Mouse (Mus musculus) ovary, adult 18-20 months (tissue): ENCODE data around the gene Ttyh3.

Experiments
- DNase-seq: peaks from one replicate; pipeline ENCODE4 v3.0.0; 2022; ENCODE audit warnings: low spot score, mixed read lengths

Ttyh3 gene

GRCm38 (mm10) chr5:140652587-140652986, 3.8 kb upstream of the Ttyh3 start:
- DNase-seq: no peak

DNA sequence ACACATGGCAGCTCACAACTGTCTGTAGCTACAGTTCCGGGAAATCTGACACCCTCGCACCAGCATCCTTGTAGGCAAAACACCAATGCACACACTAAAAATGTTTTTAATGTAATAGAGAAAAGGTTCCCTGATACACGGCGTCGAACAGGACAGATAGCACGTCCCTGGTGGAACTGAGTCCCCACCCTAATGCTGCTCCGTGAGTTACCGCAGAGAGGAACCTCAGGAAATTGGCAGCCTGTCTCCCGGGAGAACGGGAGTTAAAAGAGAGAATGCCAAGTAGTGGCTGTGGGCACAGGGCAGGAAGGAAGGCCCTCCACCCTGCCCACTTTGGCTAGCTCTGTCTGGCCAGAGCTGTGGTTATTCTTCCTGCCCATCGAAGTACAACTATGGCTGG, 2.4 kb upstream of the Ttyh3 start:
- no peak for DNase-seq

- DNase-seq: no peak
These were observed 1.1 kb upstream of the Ttyh3 start for GRCm38 (mm10) chr5:140649881-140650414.

DNA sequence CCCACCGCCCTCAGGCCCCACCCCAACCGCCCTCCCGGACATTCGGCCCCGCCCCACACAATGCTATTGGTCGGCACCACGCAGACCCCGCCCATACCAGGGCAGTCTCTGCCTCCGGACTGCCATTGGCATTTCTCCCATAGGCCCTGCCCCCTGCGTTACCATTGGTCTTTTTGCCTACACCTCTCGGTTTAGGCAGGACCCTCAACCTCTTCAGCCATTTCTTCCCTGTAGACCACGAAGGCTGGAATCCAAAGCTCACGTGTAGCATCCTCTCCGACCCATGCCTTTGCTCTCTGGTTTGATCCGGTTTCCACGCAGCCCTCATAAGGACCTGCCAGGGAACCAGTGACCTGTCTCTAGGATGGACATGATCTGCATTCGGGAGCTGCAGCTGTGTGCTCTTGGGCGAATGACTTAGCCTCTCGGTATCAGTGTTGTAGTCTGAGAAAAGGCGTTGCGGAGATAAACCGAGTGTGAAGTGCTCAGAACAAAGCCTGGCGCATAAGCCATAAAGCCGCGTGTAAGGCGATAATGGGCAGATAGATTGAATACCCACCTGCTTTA, 353 bp upstream of the Ttyh3 start:
- peak; percentile 97 for DNase-seq

DNA sequence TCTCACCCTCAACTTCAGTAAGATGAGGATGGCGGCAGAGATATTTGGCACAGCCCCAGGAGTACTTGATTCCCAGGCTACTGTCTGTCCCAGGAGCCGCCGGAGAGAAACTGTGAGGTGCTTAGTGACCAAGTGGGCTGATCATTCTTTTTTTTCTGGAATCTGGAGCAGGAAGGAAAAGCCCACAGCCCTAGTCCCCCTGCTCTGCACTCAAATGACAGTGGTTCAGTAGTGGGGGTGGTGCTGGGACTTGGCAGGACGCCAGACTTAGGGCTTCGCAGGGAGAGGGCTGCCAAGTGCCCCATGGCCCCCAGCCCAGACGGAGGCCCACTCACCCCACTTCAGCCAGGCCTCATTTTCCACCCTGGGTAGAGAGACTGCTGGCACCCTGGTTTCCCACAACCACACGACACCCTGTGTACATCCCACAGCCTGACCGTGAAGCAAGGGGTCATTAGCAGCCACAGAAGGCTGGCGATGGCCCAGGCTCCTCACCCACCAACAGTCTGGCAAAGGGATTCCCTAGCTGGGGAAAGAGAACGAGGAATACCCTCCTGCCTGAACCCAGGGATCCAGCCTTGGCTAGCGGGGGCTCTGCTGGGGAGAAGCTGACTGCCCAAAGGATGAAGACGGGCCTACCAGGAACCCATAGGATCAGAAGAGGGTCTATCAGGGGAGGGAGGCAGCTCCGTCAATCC, 861 bp downstream of the Ttyh3 start:
- no peak for DNase-seq

DNA sequence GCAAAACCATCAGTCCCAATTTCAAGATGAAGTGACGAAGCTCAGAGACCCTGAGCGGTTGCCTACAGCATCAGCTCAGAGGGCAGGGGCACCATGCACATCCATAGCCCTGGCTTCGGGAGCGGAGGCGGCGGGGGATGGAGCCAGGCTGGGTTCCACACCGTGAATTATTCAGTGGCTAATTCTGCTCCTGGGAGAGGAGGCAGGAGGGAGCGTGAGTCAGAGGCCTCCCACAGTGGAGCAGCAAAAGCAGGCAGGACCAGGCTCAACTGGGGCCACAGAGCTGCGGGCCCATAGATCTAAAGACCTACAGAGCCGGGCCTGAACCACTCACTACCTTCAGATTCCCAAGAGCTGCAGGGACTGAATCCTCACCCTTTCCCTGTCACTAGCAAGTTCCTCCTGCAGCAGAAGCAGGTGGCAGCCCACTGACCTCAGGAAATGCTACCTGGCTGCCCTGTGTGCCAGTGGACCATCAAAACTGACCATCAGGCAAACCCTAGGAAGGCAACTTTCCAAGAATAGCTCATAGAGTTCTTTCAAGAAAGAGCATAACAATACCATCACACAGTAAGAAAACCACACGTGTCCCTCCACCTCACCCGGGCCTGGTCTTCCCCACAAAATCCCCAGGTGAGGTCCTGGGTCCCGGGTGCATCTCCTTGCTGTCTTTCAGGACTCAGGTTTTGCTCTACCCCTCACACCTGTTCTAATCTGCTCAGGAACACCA, 1.6 kb downstream of the Ttyh3 start:
- DNase-seq: no peak

DNA sequence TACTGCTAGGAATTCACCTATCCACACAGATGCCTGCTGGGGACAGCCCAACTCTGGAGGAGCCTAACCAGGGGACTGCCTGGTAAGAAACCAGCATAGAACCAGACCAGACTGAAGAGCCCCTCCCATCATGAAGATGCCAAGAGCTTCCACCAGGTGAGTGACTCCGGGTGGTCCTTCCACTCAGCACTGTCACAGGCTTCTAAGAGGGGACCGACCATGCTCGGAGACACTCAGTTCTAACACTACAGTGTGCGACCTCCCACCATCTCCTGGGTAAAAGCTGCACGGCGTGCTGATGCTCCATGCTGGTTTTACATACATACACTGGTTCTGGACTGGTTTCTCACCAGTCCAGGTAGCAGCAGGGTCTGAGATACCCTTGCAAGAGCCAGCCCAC, 2.7 kb downstream of the Ttyh3 start:
- no peak for DNase-seq

- no peak for DNase-seq
These were observed 3.4 kb downstream of the Ttyh3 start for GRCm38 (mm10) chr5:140645454-140645853.

DNA sequence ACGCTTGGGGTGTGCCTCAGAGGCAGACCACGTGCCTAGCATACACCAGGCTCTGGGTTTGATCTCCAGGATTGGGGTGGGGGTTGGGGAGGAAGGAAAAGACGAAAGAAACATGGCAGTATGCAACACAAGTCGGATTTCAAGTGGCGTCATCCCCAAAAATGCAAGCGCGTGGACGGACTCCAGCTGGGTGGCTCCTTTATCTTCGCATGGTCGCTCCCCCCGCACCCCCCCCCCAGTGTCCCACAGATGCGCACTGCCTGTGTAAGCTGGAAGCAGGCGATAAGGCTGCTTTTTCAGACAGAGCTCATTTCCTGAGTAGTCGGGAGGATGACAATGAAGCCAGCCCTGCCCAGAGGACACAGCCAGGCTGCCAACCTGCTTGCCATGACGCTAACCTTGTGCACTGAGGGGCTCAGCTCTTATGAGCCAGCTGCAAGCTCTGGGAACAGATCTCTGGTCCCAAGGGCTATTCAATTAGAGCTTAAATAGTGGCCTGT, 4.1 kb downstream of the Ttyh3 start:
- no peak for DNase-seq

DNA sequence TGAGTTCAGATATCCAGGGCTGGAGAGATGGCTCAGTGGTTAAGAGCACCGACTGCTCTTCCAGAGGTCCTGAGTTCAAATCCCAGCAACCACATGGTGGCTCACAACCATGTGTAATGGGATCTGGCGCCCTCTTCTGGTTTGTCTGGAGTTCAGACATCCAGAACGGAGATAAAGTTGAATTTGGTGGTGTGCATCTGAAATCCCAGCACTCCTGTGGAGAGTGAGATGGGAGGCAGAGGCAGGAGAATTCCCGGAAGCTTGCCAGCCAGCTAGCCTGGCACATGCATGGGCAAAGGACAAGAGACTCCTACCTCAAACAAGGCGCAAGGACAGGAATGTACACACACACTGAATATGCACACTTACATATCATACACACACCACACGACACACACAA, 4.6 kb downstream of the Ttyh3 start:
- DNase-seq: no peak

DNA sequence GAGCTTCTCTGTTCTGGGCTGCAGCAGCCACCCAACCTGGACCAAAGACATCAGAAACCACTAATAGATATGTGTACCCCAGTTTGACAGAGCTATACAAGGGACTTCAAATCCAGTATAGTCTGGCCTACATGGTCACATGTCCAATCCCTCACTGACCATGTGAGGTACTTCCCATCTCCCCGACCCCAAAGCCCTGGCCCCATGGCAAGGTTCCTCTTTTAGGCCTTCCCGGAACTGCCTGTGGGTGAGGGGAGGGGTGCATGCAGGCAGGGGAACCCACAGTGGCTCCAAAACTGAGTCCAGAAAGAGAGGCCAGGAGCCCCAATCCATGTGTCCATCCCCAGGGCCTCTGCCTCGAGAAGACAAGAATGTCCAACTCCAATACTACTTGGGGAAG, 6.8 kb downstream of the Ttyh3 start:
- DNase-seq: no peak

DNA sequence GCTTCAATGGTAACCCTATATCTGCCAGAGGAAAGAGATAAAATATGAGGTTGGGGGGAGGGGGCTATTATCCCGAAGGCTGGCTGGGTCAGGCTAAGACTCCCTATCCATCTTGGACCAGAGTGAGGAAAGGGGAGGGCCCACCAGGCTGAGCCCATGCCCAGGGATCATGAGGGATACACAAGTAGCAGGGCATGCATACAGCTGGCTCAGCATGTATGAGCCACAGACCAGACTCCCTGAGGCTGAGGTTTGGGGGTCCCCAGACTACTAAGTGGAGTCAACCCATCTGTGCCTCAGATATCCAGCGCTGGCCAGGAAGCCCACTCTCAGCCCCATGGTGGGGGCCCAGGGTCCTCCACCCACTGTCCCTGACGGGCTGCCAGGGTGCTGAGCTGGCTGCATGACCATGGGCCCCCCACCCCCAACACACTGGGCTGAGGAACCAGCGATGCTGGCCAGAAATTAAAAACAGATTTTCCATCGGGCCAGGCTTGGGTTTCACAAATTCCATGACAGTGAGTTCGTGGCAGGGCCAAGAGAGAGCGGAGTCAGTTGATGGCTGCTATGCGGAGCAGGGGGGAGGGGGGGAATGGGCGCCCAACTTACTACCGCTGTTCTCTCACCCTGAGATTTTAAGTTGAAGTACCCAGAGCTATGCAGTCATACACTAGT, 7.4 kb downstream of the Ttyh3 start:
- no peak for DNase-seq

- no peak for DNase-seq
These were observed 8.0 kb downstream of the Ttyh3 start for GRCm38 (mm10) chr5:140640812-140641211.

DNA sequence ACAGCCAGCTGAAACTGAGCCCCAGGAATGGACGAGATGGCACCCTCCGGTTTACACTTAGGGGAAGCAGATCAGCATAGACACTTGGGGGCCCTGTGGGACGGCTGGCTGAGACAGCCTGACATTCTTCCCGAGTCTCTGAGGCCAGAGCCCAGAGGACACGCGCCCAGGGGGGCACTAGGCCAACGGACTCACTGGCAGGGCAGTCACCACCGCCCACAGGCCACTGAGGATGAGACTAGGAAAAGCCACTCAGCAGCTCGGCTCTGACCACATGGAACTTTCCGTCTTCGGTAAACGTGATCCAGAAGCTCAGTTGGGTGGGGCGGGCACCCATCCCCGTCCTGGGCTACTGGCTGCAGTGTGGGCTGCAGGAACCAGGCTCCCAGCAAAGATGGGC, 9.0 kb downstream of the Ttyh3 start:
- no peak for DNase-seq

- DNase-seq: no peak
These were observed 9.5 kb downstream of the Ttyh3 start for GRCm38 (mm10) chr5:140639312-140639711.

- DNase-seq: no peak
These were observed 10.3 kb downstream of the Ttyh3 start for GRCm38 (mm10) chr5:140638484-140638883.

- DNase-seq: no peak
These were observed 10.8 kb downstream of the Ttyh3 start for GRCm38 (mm10) chr5:140637989-140638388.

GRCm38 (mm10) chr5:140637058-140637410, 11.8 kb downstream of the Ttyh3 start:
- DNase-seq: no peak

DNA sequence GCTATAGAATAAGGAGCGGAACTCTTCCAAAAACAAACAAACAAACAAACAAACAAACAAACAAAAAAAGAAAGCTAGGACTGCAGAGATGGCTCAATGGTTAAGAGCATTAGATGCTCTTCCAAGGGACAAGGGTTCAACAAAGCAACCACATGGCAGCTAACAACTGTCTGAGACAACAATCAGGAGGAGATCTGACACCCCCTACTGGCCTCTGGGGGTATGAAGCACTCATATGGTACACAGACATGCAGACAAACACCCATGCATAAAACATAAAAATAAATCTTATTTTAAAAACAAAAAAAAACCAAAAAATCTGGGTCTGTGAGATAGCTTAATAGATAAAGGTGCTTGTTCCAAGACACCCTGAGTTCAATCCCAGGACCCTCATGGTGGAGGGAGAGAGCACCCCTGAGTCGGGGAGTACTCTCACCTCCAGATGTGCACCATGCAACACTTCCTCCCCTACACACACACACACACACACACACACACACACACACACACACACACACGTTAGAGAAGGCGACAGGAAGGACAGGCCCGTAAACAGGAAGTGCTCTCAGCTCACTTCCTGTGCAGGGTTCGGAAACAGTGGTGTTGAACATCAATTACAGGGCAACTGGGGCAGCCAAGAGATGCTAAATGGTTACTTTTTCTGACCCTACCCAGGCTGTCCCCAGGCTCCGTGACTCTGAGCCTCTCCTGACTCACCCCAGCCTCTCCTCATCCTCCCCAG, 12.3 kb downstream of the Ttyh3 start:
- DNase-seq: no peak

DNA sequence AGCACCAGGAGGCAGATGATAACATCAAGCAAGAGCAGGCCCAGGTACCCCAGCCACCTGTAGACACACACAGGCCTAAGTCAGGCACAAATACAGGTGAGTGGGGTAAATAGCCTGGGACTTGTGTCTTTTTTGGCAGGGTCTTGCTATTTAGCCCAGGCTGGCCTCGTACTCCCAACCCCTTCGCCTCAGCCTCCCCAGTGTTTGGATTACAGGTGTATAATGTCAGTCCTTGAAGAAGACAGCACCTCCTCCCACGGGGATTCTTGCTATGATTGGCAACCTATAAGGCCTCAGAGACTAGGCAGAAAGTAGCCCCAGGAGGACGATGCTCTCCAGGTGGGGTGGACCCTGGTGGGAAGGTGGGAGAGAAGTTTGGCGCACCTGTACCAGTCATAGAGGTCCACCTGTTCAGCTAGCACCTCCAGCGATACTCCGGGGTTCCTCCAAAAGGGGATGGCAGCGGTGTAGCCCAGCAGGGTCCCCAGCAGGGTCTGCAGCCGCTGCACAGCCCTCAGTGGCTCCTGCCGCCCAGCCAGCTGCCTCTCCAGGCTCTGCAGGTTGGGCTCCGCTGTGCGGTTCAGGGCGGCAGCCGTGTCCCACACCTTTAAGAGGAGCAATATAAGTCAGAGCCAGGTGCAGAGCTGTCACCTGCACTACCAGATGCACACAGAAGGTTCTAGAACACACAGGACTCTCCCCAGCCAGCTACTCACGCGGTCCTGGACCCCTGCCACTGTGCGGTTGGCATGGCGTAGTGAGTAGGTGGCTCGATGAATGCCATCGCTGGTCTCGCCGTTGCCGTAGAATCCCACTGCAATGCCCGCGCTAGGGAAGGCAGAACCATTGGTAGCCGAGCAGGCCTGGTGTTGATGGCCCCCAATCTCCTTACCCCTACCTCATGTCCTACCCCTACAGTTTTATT, 13.8 kb downstream of the Ttyh3 start:
- no peak for DNase-seq

DNA sequence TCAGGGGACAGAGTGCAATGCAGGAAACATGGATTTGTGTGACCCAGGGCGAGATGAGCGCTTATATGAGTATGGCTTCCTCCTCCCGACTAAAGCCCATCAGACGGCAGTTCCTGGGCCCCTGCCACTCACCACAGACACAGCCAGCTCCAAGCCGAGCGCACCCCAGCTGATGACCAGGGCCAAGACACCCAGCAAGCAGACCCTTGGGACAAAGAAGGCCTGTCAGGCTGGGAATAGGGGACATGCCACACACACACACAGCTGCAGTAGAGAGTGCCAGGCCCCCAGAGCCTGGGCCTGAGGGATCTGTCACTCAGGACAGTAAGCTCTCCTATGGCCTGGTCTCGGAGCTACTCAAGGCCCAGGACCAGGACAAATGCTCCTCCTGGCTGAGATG, 15.4 kb downstream of the Ttyh3 start:
- DNase-seq: no peak
